Mouse (Mus musculus) liver, embryonic 13.5 days (tissue): ENCODE data around the gene Khk. TPM values are rescaled to one million over a fixed set of nuclear protein-coding genes. Genes with fewer than 3 reads are reported as not detected.

ENCODE experiments used
- polyA plus RNA-seq: library from polyadenylated mRNA; unstranded; fragments of >200 nt; fragmentation: Nextera tagmentation; extraction: Ambion mirVana; gene quantifications from 2 replicates; pipeline ENCODE4 v1.2.1, GENCODE M21; 2015

Khk gene
- polyA plus RNA-seq, 1 experiment from 2014 or later: 37.6 TPM

Other genes starting within 250 kb of the Khk start
- 0.20 and 0.33 TPM in 2 replicates for gene Dpysl5, start 209.9 kb upstream of the Khk start, polyA plus RNA-seq
- 2.1 and 2.4 TPM in 2 replicates for gene Mapre3, start 106.8 kb upstream of the Khk start, polyA plus RNA-seq
- gene Tmem214, start 53.4 kb upstream of the Khk start, polyA plus RNA-seq: 40.8 and 47.7 TPM in 2 replicates
- gene Agbl5, start 32.7 kb upstream of the Khk start, polyA plus RNA-seq: 4.3 and 5.3 TPM in 2 replicates
- gene Ost4, start 13.6 kb upstream of the Khk start, polyA plus RNA-seq: 342 and 377 TPM in 2 replicates
- gene Emilin1, start 8.0 kb upstream of the Khk start, polyA plus RNA-seq: 41.6 and 42.7 TPM in 2 replicates
- 5.4 and 5.6 TPM in 2 replicates for gene Cgref1, start 24.2 kb downstream of the Khk start, polyA plus RNA-seq
- gene Preb, start 38.9 kb downstream of the Khk start, polyA plus RNA-seq: 91.6 and 97.5 TPM in 2 replicates
- gene Tcf23, start 47.2 kb downstream of the Khk start, polyA plus RNA-seq: 0.03 and 0.07 TPM in 2 replicates
- 46.7 and 50.3 TPM in 2 replicates for gene Atraid, start 126.9 kb downstream of the Khk start, polyA plus RNA-seq
- gene Slc5a6, start 127.5 kb downstream of the Khk start, polyA plus RNA-seq: 4.0 and 4.7 TPM in 2 replicates
- 20.1 and 25.5 TPM in 2 replicates for gene Cad, start 133.3 kb downstream of the Khk start, polyA plus RNA-seq
- gene Dnajc5g, start 184.9 kb downstream of the Khk start, polyA plus RNA-seq: not detected in 2 replicates
- gene Slc30a3, start 186.8 kb downstream of the Khk start, polyA plus RNA-seq: 0.36 and 0.45 TPM in 2 replicates
- gene Trim54, start 195.3 kb downstream of the Khk start, polyA plus RNA-seq: 0.13 TPM in 2 replicates
- gene Ucn, start 217.4 kb downstream of the Khk start, polyA plus RNA-seq: not detected in 2 replicates
- gene Mpv17, start 232.8 kb downstream of the Khk start, polyA plus RNA-seq: 18.9 and 19.9 TPM in 2 replicates